Mouse (Mus musculus) layer of hippocampus, adult 11-12 months (tissue): ENCODE data around the gene Gpn2.

ENCODE experiments used
- DNase-seq: peaks from one replicate; pipeline ENCODE4 v3.0.0; 2022; ENCODE audit warnings: low spot score

The Gpn2 gene

DNA sequence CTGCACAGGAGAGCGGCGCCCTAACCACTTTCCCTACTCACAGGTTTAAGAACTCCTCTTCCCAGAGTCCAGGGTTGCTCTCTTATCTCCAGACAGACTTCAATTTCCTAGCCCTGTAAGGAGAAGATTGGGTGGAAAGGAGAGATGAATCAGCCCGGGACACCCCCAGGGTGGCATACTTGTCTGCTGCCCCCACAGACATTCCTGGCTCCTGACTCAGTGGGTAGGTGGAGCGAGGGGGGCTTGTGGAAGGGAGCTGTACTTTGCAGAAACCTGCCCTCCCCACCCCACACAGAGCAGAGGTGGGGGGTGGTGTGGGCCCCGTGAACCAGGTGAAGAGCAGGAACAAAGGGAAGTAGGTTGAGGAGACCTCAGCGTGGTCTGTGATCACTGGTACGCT lies 11.4 kb downstream of the Gpn2 start:
- no peak for DNase-seq

DNA sequence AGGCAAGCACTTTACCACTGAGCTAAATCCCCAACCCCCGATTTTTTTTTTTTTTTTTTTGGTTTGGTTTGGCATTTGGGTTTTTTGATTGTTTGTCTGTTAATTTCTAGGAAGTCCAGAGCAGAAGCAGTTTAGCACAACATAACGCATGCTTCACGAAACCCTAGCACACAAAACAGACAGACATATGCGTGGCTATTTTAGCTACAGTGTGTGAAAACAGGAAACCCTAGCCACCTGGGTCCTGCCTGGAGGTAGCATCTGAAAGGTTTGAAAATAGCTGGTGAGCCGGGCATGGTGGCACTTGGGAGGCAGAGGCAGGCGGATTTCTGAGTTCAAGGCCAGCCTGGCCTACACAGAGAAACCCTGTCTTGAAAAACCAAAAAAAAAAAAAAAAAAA lies 11.9 kb downstream of the Gpn2 start:
- DNase-seq, result no peak

- DNase-seq, result no peak
These were observed 14.5 kb downstream of the Gpn2 start for GRCm38 (mm10) chr4:133598616-133599015.

- DNase-seq, result no peak
These were observed 15.0 kb downstream of the Gpn2 start for GRCm38 (mm10) chr4:133599116-133599515.

DNA sequence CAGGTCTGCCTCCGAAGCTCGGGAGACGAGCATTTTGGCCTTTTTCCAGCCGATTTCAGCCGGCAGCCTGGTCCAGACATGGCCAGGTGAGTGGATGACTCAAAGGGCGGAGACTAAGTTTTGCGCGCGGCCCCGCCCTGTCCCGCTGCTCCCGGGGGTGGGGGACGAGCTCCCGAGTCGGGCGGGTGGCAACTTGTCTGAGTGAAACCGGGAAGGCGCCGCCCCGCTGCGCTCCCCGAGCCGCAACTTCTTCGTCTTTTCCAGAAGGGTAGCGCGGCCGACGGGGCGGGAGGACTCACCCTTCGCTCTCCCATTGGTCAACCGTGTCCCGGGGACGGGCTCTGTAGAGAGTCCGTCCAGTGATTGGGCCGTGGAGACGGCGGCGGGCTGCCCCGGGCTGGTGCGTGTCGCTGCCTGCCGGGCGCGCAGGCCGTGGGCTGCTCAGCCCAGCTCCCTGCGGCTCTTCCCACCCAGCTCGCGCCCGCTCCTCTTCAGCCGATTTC lies 15.5 kb downstream of the Gpn2 start:
- DNase-seq, result peak; percentile 74

GRCm38 (mm10) chr4:133600306-133600705 lies 16.1 kb downstream of the Gpn2 start:
- no peak for DNase-seq

GRCm38 (mm10) chr4:133601721-133602218 lies 17.6 kb downstream of the Gpn2 start, which contains the start of gene Sfn:
Gene Sfn, minus strand, starts transcription at chr4:133602168.
- no peak for DNase-seq

DNA sequence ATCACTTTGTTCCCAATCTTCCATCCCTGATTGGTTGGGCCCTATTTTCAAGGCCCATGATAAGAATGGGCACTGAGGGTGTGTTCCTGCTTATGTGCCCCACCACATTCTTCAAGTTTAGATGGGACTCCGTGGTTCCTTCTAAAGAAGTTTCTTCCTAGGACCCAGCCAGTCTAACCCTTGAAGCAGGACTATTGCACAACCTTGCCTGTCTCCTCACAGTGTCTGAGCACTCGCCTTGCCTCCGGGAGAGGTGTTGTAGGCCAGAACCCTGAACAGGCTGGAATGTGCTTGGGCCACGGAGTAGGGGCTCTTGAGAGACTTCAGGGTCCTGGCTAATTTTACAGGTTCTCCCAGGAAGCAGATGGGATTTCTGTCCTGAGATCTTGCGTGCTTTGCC lies 18.9 kb downstream of the Gpn2 start:
- DNase-seq, result no peak

DNA sequence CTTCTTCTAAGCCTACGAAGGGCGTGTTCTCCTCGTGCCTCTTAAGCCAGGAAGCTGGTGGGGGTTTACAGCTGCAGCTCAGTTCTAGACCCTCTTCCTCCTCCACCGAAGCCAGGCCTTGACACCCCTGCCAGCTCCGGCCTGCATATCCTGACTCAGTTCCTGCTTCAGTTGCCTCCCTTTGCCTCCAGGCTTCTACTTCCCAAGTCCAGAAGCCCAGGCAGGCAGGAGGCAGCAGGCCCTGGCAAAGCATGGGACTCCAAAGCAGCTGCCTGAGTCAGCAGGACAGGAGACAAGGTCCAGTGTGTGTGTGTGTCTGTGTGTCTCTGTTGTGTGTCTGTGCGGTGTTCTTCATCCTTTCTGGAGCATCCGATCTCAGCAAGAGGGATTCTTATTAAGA lies 20.0 kb downstream of the Gpn2 start:
- DNase-seq, result no peak

- no peak for DNase-seq
These were observed 20.7 kb downstream of the Gpn2 start for GRCm38 (mm10) chr4:133604856-133605255.

DNA sequence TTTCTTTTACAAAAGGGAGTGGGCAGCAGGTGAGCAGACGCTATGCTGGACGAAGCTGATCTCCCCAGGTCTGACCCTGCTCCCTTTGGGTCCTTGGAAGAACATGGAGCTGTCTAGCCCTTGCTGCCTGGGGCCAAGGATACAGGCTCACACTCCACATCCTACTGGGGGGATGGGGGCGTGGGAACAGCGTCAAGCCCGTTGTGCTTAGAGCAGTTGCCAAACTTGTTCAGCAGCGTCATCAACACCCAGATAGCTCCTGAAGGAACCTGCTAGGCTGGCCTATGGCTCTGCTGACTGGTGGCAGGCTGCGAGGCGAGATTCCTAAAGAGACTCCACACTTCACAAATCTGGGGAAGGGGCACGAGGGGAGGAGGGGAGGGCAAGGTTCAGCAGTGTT lies 21.2 kb downstream of the Gpn2 start:
- no peak for DNase-seq

DNA sequence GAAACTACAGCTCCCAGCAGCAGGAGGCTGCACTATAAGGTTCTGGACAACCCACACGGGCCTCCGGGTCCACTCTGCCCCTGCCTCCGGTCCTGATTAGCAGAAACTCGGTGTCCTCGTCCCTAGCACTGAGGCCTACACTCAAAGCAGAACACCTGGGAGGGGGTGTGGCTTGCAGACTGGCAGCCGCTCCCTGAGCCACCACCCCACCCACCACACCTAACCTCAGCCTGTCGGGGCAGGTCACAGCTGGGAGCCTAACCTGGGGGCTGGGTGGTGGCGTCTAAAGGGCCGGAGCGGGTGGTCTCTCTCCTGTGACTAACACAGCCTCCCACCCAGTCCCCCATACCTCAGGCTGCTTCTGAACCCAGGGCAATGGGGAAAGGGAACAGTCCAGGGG lies 23.1 kb downstream of the Gpn2 start:
- DNase-seq, result no peak

DNA sequence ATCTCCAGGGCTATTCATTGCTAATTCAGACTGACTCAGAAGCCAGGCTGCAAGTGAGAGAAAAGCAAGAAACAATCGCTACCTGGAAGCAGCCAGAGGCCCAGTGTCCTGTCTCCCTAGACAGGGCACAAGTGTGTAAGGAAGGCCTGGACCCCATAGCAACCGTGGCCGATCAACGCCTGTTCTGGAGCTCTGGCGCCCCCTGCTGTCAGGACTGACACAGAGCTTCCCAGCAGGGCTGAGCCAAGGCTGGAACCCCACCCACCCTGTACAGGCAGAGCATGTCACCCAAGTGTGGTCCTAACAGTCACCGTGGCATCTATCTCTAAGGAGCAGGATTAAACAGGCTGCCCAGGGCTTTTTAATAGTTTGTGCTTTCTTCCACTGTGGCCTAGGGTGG lies 25.6 kb downstream of the Gpn2 start:
- peak; percentile 75 for DNase-seq

- DNase-seq, result no peak
These were observed 27.7 kb downstream of the Gpn2 start for GRCm38 (mm10) chr4:133611815-133612214.

DNA sequence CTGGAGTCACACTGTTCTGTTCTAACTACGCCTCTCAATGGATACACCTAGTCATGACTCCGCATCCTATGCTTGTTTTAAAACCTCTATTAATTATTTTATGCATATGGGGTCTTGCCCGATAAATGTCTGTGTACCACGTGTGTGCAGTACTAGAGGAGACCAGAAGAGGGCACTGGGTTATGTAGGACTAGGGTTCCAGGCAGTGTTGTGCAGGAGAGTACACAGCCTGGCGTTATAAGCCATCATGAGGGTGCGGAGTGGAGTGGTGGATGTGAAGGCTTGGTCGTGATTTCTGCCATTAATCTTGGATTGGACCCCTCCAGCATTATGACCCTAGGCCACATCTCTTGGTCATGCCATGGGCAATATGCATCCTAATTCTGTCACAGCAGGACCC lies 28.3 kb downstream of the Gpn2 start:
- DNase-seq, result no peak

DNA sequence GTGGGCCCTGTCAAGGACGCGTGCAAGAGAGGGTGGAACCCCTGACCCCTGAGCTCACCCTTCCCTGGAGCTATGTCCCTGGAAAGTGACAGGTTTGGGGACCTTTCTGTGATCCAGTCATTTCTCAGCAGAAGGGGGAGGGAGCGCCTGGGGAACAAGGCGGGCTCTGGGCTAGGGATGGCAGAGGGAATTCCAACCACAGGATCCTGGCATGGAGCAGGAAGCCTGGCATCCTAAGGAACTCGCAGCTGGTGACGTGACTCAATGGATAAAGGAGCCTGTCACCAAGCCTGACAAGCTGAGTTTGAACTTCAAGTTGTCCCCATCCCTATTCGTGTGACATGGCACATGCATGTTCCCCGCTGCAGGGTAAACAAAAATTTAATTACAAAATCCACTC lies 28.9 kb downstream of the Gpn2 start:
- DNase-seq, result no peak

DNA sequence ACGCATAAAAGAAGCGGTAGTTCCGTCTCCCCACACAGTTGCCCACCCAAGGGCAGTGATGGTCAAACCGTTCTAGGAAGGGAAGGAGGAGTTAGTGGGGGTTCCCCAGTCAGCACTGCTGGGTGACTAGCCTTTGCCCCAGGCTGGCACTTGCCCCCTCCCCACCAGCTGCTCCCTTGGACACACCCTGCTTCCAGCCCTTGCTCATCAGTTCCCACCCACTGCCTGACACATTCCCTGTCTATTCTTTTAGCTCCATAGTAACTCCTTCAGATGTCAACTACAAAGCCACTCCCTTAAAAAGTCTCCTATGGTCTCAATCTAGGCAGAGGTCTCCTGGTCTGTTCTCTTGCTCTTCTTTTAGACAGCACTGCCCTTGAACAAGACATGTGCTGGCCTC lies 29.7 kb downstream of the Gpn2 start:
- no peak for DNase-seq

GRCm38 (mm10) chr4:133614274-133614761 lies 30.2 kb downstream of the Gpn2 start:
- peak; percentile 70 for DNase-seq

GRCm38 (mm10) chr4:133615416-133615815 lies 31.3 kb downstream of the Gpn2 start:
- no peak for DNase-seq

GRCm38 (mm10) chr4:133617936-133618335 lies 33.8 kb downstream of the Gpn2 start:
- no peak for DNase-seq

DNA sequence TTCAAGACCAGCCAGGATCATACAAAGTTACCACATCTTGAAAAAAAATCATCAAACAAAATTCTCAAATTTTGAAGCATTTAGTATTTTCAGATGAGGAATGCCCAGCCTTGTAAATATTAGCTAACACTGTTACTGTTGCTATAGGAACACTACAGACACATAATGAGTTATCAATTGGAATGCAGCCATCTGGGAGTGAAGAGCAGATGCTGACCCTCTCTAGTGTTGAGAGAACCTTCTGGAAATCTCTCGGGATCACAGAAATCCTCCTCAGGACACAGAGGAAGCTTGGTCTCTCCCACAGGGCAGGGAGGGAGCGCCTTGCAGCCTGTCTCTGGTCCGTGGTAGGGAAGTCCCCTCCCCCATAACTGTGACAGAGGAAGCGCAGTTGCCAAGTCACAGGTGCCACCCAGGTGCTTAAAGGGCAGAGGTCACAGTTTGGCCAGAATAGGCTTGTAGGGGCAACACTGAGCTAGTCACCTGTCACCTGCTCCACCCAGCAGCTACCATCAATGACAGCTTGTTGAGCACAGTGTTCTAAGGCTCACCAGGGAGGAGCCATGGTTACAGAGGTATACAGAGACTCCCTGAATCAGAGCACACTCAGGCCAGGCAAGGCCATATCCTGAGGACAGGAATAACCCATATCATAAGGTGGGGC lies 35.4 kb downstream of the Gpn2 start:
- no peak for DNase-seq

DNA sequence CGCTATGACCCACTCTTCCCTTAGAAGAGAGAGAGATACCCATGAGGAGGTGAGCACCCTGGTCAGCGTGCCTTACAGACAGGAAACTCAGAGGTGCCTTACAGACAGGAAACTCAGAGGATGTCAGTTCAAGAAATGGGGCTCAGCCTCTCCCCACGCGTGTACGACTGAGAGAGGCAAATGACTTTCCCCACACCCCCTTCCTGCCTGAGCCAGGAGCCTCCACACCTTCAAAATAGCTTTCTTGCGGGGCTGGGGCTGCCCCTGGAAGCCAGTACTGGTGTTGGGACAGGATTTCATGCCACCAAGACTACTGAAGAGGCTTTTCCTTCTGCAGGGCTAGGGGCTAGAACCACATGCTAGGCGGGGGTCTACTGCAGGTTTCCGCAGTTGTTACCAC lies 36.5 kb downstream of the Gpn2 start:
- DNase-seq, result no peak

- no peak for DNase-seq
These were observed 38.1 kb downstream of the Gpn2 start for GRCm38 (mm10) chr4:133622161-133622695.

- DNase-seq, result no peak
These were observed 40.7 kb downstream of the Gpn2 start for GRCm38 (mm10) chr4:133624830-133625229.
